Mouse (Mus musculus) C2C12 (cell line): ENCODE measurements around the gene Ppat.

Source experiments
- CEBPB ChIP-seq: IDR thresholded peaks from one replicate; pipeline ENCODE4 v1.6.1; 2011; ENCODE audit warnings: low read depth, mild to moderate bottlenecking, control low read depth, moderate library complexity
- CTCF ChIP-seq: IDR thresholded peaks from one replicate; pipeline ENCODE4 v1.5.1; 2011; ENCODE audit not compliant: control insufficient read depth, insufficient read depth, insufficient read length
- MAX ChIP-seq: IDR thresholded peaks from one replicate; pipeline ENCODE4 v1.6.1; 2011; ENCODE audit warnings: mild to moderate bottlenecking, control low read depth
- MYOD1 ChIP-seq: IDR thresholded peaks from one replicate; pipeline ENCODE4 v1.6.1; 2011; ENCODE audit warnings: low read depth; ENCODE audit not compliant: control insufficient read depth, insufficient read length
- MYOG ChIP-seq: IDR thresholded peaks from one replicate; pipeline ENCODE4 v1.6.1; 2011; ENCODE audit not compliant: control insufficient read depth, insufficient read length; ENCODE audit errors: extremely low read depth
- USF1 ChIP-seq: IDR thresholded peaks from one replicate; pipeline ENCODE4 v1.6.1; 2011; ENCODE audit warnings: low read depth, mild to moderate bottlenecking, control low read depth, moderate library complexity

DNA sequence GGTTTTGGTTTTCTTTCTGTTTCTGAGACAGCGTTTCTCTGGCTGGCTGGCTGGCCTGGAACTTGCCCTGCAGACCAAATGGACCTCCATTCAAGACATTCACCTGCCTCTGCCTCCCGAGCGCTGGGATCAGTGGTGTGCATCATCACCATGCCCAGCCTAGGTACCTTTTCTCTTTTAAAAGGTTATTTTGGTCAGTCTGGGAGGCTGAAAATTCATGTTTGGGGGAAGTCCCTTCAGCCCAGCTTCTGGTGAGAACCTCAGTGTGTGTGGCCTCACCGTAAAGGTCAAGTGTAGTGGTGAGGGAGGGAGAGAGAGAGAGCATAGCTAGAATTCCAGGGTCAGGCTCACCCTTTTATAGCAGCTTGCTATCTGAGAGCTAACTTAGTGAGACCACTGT is 3.6 kb downstream of the Ppat start:
- TF ChIP-seq USF1 (no peak), CTCF (no peak), MYOG (no peak), CEBPB (no peak), MYOD1 (no peak), MAX (no peak)
